Mouse (Mus musculus) gastrocnemius, postnatal 10 days (tissue): Measurements from ENCODE around the gene Emsy. TPM values are rescaled to one million over a fixed set of nuclear protein-coding genes. Genes with fewer than 3 reads are reported as not detected.

ENCODE experiments used
- DNase-seq: peaks from one replicate; pipeline ENCODE4 v3.0.0; 2021; ENCODE audit warnings: mixed read lengths
- total RNA-seq, 2 experiments: library from RNA; stranded (reverse); gene quantifications; 2 replicates each; pipeline ENCODE4 v1.2.3; 2021

The Emsy gene
- total RNA-seq, 2 experiments from 2014 or later = 18.4 to 26.6 TPM

GRCm38 (mm10) chr7:98575651-98576239 lies 80.8 kb downstream of the Emsy start:
- DNase-seq = no peak

DNA sequence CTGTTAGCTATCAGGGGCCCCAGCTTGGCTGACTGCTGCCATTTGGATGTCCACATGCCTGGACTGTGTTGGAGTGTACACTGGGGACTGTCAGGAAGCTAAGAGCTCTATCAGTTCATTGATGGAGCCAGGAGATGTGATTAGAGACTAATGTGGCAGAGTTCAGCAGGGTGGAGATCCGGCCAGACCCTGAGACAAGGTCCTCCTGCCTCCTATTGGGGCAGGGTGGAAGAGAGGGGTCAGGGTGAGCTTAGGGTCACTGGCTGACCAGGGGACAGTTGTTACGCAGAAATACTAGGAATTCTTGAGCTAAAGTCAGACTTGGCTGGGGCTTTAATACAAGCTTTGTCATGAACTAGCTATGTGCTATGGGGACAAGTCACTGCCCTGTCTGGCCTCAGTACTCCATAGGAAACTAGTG lies 81.8 kb downstream of the Emsy start:
- no peak for DNase-seq

DNA sequence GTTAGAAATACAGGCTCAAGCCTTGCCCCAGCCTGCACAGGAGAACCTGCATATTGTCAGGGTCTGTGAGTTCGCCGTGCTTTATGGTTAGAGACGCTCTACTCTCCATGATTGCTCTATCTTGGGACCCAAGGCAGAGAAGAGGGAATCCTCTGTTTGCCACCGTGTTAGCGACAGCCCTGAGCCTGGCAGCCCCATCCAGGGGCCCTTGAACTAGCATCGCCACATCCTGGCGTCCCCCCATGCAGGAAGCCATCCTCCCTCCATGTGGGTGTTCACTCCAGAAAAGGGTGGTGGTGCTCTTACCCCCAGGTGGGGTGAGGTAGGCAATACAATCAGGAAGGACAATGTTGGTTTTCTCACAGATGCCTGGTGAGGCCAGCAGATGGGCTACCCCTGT lies 82.3 kb downstream of the Emsy start:
- DNase-seq = no peak

DNA sequence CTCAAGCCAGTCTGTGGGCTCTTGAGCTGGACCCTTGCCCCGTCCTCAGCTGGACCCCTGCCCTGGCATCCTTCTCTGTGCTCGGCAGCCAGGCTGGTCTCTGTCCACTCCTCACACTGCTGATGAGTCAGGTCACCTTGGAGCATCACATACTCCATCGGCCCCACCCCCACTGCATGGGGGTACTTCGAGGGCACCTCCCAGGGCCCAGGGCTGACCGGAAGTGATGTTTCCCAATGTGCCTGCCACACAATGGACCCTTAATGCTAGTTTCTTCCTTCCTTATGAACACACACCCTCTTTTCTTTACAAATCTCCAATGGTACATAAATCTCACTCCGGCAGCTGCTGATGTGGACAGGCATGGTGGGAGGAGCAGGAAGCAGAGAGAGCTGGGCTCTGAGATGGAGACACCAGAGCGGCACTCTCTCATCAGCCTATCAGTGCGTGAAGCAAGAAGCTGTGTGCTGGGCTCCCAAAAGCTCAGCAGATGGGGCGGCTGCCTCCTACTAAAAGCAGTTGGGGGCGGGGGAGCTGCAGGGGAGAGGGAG lies 83.3 kb downstream of the Emsy start:
- DNase-seq = peak; percentile 27

GRCm38 (mm10) chr7:98572223-98572868 lies 84.2 kb downstream of the Emsy start:
- DNase-seq = peak; percentile 29

- DNase-seq = no peak
These were observed 85.6 kb downstream of the Emsy start for GRCm38 (mm10) chr7:98570824-98571505.

DNA sequence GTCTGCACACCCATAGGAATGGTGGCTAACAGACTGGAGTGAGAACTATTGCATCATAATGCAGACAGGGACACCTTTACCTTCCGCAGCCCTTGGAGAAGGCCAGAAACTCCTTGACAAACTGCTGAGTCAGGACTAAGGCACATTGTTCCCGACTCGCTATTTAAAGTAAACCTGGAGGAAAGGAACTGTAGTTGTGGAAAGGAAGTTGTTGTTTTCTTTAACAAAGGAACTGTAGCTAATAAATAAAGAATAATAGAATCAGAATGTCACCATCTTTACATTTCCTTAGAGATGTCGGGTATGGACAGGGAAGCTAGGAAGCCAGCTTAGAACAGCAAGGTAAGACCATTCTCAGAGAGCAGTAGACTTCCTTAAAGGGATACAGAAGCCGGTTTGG lies 89.5 kb downstream of the Emsy start:
- DNase-seq = no peak

DNA sequence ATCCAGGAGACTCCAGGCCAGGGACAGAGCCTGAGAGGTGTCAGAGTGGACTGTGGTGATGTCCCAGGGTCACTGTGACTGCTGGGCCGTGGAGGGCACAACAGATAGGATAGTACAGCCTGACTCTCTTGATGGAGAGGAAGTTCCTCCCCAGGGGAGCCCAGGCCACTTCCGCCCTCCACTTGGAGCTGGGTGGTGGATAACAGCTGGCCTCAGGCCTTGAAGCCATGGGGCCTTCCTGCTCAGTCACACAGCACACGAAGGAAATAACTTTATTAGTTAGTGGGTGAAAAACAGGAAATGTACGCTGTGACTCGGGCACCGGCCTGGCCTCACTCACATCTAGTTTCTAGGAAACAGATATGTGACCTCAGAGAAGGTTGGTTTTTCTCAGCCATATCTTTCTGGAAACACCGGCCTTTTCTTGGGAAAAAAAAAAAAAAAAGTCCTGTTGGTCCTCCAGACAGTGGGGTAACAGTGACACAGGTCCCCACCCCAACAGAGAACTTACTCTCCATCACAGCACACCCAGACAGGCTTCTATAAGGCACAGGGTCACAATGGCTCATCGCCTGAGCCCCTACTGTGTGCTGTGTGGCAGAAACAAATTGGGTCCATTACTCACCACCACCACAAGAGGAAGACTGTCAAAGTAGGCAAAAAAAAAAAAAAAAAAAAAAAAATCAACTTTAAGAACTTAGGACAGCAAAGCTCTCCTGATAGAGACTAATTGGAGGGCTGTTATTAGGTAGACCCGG lies 91.8 kb downstream of the Emsy start:
- DNase-seq = no peak

DNA sequence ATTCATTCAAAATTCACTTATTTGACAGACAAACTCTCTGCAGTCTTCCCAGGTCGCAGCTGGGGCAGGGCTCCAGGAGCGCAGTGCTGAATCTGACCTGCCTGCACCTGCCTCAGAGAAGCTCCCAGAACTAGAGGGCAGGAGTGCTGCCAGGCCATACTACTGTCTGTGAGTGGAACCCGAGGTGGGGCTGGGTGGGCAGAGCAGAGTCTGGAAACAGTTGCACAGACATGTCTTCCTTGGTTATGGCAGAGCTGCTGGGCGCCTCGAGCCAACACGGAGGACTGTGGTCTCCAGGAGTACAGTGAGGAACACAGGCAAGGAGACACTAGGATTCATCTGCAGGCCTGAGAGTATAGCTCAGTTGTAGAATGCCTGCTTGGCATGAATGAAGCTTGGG lies 92.6 kb downstream of the Emsy start:
- DNase-seq = no peak

- no peak for DNase-seq
These were observed 93.6 kb downstream of the Emsy start for GRCm38 (mm10) chr7:98562966-98563365.

GRCm38 (mm10) chr7:98562186-98562585 lies 94.4 kb downstream of the Emsy start:
- no peak for DNase-seq

DNA sequence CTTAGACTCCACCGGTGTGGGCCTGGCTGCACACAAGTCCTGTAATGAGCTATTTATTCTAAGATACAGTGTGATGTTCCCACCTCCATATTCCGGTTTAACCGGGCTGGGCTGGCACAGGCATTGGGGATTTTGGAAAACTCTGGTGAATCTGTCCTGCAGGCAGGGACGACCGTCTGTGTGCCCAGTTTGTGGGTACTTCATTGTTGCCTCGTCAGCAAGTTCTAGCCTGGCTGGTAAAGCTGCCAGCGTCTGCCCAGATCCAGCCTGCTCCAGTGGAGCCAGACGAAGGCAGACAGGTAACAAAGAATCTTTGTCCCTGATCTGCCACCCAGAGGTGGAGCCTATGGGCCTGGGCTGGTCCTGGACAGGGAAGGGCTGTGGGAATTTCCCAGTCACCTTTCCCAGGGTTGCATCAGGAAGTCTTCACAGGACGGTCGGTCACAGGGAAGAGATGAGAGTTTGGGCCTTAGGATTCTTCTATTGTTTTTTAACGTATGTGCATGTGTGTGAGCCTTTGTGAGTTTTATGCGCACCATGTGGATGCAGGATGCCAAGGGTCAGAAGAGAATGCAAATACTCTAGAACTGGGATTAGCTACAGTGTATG lies 94.9 kb downstream of the Emsy start:
- no peak for DNase-seq

DNA sequence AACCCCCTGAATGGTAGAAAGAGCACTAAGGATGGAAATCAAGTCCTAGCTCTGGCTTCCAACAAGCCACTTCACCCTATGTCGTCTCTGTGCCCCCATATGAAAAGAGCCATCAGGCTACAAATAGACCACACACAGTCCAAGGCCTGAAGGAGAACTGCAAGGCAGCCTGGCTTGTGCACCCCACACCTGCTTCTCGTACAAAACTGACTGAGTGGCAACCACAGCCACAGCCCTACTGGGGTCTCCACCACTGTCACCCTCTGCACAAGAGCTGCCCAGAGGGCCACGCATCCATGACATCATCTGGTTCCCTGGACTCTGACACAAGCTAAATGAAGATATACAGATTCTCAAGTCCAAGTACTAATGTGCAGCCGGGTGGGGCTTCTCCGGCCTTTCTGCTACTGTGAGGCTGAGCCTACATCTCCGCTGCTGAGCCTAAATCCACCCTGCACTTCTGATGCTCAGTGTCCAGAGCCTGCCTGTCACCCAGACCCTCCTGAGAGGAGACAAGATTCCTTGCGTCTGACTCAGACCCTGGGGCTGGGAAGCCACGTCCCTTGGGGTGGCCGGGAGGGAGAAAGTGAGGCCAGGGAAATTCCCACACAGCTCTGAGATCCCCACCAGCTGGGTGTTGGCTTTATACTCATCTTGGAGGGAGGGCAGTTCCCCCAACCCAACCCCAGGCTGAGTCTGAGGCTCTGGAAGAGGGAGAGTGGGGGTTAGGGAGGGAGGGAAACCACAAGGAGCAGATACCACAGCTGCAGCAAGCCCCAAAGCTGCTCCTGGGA lies 98.3 kb downstream of the Emsy start:
- no peak for DNase-seq

DNA sequence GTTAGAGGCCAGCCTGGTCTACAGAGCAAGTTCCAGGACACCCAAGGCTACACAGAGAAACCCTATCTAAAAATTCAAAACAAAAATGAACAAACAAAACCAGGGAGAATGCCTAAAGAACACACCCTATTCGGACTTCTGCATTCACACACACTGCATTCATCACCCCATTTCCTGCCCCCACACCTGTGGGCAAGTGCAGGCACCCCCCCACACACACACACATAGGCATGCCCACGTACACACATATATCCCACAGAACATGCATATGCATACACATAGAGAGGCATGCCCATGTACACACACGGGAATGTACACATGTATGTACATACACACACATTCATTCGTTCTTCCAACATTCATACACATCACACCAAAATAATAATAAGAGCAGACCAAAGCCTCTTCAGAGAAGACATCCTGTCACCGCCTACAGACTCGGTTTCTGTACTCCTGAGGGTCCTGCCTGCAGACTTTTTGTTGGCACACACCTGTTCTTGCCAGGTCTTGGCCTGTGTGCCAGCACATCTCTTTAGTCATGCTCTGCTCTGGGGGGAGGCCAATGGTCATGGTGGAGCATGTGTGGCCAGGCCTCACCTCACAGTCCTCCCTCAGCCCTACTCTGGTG lies 99.7 kb downstream of the Emsy start:
- no peak for DNase-seq

- no peak for DNase-seq
These were observed 105.5 kb downstream of the Emsy start for GRCm38 (mm10) chr7:98551041-98551440.

DNA sequence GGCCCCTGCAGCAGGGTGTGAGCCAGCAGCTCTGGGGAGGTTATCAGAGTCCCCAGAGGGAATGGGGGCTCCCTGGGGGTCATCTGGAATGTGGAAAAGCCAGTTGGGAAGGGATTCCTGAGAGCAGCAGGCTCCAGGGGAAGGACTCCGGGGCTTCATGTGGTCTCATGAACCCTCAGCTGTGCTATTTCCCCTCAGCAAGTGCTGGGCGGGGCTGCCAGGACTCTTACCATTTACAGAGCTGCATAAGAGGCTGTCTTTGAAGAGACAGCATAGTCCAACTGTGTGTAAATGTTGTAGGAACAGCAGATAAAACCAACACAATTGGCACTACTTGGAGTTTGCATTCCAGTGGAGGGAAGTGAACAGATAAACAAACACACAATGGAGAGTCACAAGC lies 106.0 kb downstream of the Emsy start:
- DNase-seq = no peak

GRCm38 (mm10) chr7:98548839-98549238 lies 107.7 kb downstream of the Emsy start:
- DNase-seq = peak; percentile 44

DNA sequence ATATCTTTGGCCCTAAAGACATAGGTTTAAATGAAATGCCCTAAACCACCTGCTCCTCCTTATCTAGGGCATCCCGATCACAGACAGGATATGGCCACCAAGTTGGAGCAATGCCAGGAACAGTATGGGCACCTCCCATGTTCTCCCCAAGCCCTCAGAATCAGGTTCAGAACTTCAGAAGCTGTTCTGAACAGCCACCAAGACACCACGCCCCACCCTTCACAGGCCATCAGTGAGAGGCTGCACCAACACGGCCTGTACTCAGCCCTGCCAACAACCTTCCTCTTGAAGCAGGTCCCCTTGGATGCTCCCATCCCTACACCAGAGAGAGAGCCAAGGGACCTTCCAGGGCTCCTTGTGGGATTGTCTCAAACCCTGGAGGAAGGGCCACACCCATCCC lies 112.0 kb downstream of the Emsy start:
- DNase-seq = no peak

- DNase-seq = no peak
These were observed 112.7 kb downstream of the Emsy start for GRCm38 (mm10) chr7:98543853-98544370.

- no peak for DNase-seq
These were observed 113.8 kb downstream of the Emsy start for GRCm38 (mm10) chr7:98542731-98543142.

- no peak for DNase-seq
These were observed 114.3 kb downstream of the Emsy start for GRCm38 (mm10) chr7:98542267-98542666.
